Mouse (Mus musculus) stomach, embryonic 16.5 days (tissue): ENCODE results near the gene Bmi1. TPM values are rescaled to one million over a fixed set of nuclear protein-coding genes. Genes with fewer than 3 reads are reported as not detected.

Source experiments
- ATAC-seq: fragments of 200-750 bp; cut with Nextera tagmentation; 2 replicates; pipeline ENCODE4 v1.8.0; 2017; ENCODE audit warnings: moderate number of reproducible peaks, moderate TSS enrichment; ENCODE audit not compliant: insufficient read depth, low FRiP score
- H3K27ac ChIP-seq: fragments of 300-500 bp; sonication (generic); 2 replicates; pipeline ENCODE4 v1.5.1; 2014; ENCODE audit warnings: low read length
- H3K27me3 ChIP-seq: fragments of 300-500 bp; sonication (generic); 2 replicates; pipeline ENCODE4 v1.6.1; 2014; ENCODE audit warnings: low read length, control low read depth, mixed read lengths; ENCODE audit not compliant: control insufficient read depth, insufficient read depth
- H3K36me3 ChIP-seq: fragments of 300-500 bp; sonication (generic); 2 replicates; pipeline ENCODE4 v1.6.1; 2014; ENCODE audit warnings: low read length; ENCODE audit not compliant: control insufficient read depth, insufficient read depth
- H3K4me1 ChIP-seq: fragments of 300-500 bp; sonication (generic); 2 replicates; pipeline ENCODE4 v1.6.1; 2014; ENCODE audit warnings: low read length, control low read depth, mixed read lengths; ENCODE audit not compliant: control insufficient read depth, insufficient read depth
- H3K4me2 ChIP-seq: fragments of 300-500 bp; sonication (generic); 2 replicates; pipeline ENCODE4 v1.6.1; 2014; ENCODE audit warnings: low read depth, low read length, mixed read lengths
- H3K4me3 ChIP-seq: fragments of 300-500 bp; sonication (generic); replicated peaks from 2 replicates; pipeline ENCODE4 v1.5.1; 2014; ENCODE audit warnings: mild to moderate bottlenecking, low read length
- H3K9ac ChIP-seq: fragments of 300-500 bp; sonication (generic); 2 replicates; pipeline ENCODE4 v1.6.1; 2014; ENCODE audit warnings: low read length
- H3K9me3 ChIP-seq: fragments of 300-500 bp; sonication (generic); replicated peaks from 2 replicates; pipeline ENCODE4 v1.6.1; 2016; ENCODE audit warnings: low read length, control low read depth; ENCODE audit not compliant: control insufficient read depth
- WGBS: fragments of 180-500 bp; shearing (Covaris S2); extraction: QIAGEN DNeasy Blood & Tissue Kit; methylation state at CpG from one replicate; pipeline ENCODE4 v1.1.7; 2014; 5-methylcytosine and 5-hydroxymethylcytosine counted together
- polyA plus RNA-seq: library from polyadenylated mRNA; unstranded; fragments of >200 nt; fragmentation: Nextera tagmentation; extraction: Ambion mirVana; gene quantifications from 2 replicates; pipeline ENCODE4 v1.2.1, GENCODE M21; 2015

Gene Bmi1
- 15.6 and 18.1 TPM in 2 replicates for polyA plus RNA-seq

DNA sequence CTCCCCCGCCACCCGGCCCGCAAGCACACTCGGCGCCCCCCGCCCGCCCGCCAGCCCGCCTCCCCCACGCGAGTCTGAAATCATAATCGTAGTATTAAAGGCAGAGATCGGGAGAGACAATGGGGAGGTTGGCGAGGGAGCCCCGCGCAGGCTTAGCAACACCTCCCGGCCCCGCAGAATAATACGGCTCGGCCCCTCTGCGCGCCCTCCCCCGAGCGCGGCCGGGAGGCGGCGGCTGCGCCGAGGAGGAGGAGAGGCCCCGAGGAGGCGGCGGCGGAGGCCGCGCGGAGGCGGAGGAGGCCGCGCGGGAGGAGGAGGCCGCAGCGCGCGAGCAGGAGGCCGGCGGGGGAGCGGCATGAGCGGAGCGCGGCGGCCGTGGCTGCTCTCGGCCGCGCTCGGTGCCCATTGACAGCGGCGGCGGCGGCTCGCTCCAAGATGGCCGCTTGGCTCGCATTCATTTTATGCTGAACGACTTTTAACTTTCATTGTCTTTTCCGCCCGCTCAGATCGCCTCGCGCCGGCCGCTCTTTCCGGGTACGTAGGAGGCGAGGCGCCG is at the start of gene Bmi1:
Gene Bmi1, plus strand, starts transcription at position 83 of the 556 bp plus-strand sequence.
- peak; percentile 73 for ATAC-seq
- Histone ChIP-seq H3K27ac (peak within 1 kb of the TSS; percentile 92), H3K4me1 (peaks cover 25% of the 10 kb centered on the region), H3K27me3 (no peaks in the 10 kb centered on the region), H3K9me3 (no peaks in the 10 kb centered on the region), H3K36me3 (no peaks in the 10 kb centered on the region), H3K4me3 (peak within 1 kb of the TSS; percentile 85), H3K9ac (peak within 1 kb of the TSS; percentile 95), H3K4me2 (peak within 1 kb of the TSS; percentile 86)
- WGBS = under 1% methylated on average over 58 of the region's 77 CpGs

DNA sequence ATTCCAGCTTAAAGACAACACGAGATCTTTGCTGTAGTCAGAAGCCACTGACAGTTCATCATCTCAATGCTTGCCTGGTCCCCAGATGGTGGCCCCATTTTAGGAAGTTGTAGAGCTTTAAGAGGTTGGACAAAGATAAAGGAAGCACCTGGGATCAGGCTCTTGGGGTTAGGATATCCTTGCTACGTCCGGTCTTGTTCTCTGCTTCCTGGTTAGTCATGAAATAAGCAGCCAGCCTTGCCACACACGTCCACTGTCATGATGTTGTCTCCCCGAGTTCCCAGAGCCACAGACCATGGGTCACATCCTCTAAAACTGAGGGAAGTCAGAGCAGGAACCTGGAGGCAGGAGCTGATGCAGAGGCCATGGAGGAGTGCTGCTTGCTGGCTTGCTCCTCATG is 46.3 kb upstream of the Bmi1 start:
- no peak for ATAC-seq
- Histone ChIP-seq H3K4me1 (no peaks in the 10 kb centered on the region), H3K27me3 (no peaks in the 10 kb centered on the region), H3K4me3 (no peak overlapping the region), H3K9ac (no peak overlapping the region), H3K27ac (no peak overlapping the region), H3K9me3 (no peaks in the 10 kb centered on the region; the same call in 1 of the 2 replicates), H3K36me3 (no peaks in the 10 kb centered on the region), H3K4me2 (no peak overlapping the region)
- WGBS = 73% methylated on average over 5 of the region's 5 CpGs

DNA sequence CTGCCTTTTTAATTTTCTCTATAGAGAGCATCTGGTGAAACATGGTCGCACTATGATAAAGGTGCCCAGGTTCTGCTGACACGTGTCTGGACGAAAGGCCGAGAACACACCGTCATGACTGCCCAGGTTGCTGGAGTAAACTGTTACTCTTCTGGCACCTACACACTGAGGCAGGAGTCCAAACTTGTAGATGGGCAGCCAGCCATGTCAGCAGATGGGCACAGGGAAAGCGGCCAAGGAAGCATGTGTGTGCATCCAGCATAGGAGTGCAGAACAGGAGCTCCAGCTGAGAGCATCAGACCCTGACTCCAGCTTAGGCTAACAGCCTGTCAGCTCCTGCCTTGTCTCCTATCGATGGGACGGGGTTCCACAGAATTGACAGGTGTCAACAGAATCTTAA is 41.8 kb upstream of the Bmi1 start:
- Histone ChIP-seq H3K4me3 (no peak overlapping the region), H3K27me3 (no peaks in the 10 kb centered on the region), H3K9me3 (no peaks in the 10 kb centered on the region), H3K4me2 (no peak overlapping the region), H3K27ac (no peak overlapping the region), H3K4me1 (no peaks in the 10 kb centered on the region), H3K9ac (no peak overlapping the region), H3K36me3 (no peaks in the 10 kb centered on the region)
- no peak for ATAC-seq
- 78% methylated on average over 8 of the region's 8 CpGs for WGBS

DNA sequence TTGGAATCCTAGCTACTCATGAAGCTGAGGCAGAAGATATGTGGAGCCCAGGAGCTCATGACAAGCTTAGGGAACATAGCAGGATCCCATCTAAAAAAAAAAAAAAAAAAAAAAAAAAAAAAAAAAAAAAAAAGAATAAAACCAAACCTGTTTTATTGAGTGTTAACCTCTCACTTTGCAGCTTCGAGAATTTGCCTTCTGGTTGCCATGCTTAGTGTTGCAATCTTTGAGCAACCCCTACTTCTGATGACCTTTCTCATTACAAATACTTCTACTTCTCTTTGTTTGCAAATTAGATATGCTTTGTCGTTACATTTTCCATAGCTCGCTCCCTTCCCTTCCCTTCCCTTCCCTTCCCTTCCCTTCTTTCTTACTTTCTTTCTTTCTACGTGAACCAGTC is 28.3 kb upstream of the Bmi1 start:
- ATAC-seq = no peak
- Histone ChIP-seq H3K27me3 (no peaks in the 10 kb centered on the region), H3K27ac (no peak overlapping the region), H3K4me3 (no peak overlapping the region), H3K9me3 (no peaks in the 10 kb centered on the region), H3K4me2 (no peak overlapping the region), H3K9ac (no peak overlapping the region), H3K36me3 (no peaks in the 10 kb centered on the region), H3K4me1 (no peaks in the 10 kb centered on the region)
- WGBS = 77% methylated on average over 4 of the region's 4 CpGs

DNA sequence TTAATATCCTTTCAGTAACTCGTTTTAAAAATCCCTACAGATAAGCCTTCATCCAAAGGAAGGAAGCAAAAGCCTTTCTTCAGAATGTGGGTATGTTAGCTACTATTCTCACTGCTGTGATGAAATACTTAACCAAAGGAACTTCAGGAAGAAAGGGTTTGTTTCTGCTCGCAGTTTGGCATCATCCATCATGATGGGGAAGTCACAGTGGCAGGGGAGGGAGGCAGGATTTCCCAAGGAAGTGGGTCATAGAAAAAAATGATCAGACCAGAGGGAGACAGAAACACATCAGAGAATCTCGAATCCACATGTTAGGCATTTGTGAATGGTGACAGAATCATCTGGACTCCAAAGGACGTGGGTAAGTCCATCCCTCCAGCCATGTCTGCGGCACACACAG is 22.0 kb upstream of the Bmi1 start:
- ATAC-seq = no peak
- no peak overlapping the region for H3K4me2 ChIP-seq
- 55% methylated on average over 5 of the region's 5 CpGs for WGBS

DNA sequence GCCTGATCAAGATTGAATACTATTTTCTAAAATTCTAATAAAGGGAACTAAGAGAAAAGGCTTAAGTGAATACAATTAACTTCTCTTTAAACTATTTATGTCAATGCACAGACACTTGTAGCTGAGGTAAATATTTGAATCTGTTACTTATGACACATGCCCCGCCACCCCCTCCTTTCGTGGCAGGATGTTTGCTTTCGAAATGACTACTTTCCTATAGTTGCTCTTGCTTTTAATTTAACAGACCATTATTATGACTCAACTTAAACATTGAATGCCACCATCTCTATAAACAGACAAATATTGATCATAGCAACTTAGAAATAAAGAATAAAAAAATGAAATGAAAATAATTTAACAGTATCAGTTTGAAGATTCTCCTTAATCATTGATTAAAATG is 12.8 kb upstream of the Bmi1 start:
- ATAC-seq = no peak
- H3K36me3 ChIP-seq = no peaks in the 10 kb centered on the region
- WGBS = 72% methylated on average over 3 of the region's 3 CpGs
- no peaks in the 10 kb centered on the region for H3K27me3 ChIP-seq
- H3K9ac ChIP-seq = no peak overlapping the region
- H3K4me1 ChIP-seq = no peaks in the 10 kb centered on the region
- H3K4me3 ChIP-seq = no peak overlapping the region
- H3K27ac ChIP-seq = no peak overlapping the region
- H3K4me2 ChIP-seq = no peak overlapping the region
- H3K9me3 ChIP-seq = no peaks in the 10 kb centered on the region

More for the DNA sequence above, 22.0 kb upstream of the Bmi1 start:
- Histone ChIP-seq H3K4me1 (no peaks in the 10 kb centered on the region), H3K9ac (no peak overlapping the region), H3K4me3 (no peak overlapping the region), H3K36me3 (no peaks in the 10 kb centered on the region), H3K27ac (no peak overlapping the region), H3K27me3 (no peaks in the 10 kb centered on the region), H3K9me3 (no peaks in the 10 kb centered on the region)

DNA sequence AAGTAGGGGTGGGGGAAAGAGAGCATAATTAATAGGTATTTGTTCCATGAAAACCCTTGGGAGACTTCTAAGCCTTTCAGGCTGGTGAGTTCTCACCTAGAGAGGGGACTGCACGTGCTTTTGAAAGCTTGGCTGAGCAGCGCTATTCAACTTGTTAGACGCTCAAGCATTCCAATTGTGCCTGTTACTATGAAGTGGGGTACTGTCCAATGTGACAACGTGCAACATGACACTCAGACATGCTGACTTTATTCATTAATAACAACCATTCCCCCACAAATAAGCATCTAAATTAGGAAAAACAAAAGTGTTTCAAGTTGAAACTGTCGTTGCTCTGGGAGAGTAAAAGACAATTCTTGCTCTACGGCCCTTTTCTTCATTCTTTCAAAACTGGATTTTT is 5.8 kb upstream of the Bmi1 start:
- Histone ChIP-seq H3K4me1 (peaks cover 9% of the 10 kb centered on the region; the same call in 1 of the 2 replicates), H3K9ac (no peak overlapping the region), H3K4me3 (no peak overlapping the region), H3K27ac (no peak overlapping the region), H3K9me3 (no peaks in the 10 kb centered on the region), H3K27me3 (no peaks in the 10 kb centered on the region), H3K4me2 (no peak overlapping the region), H3K36me3 (no peaks in the 10 kb centered on the region)
- ATAC-seq = no peak
- WGBS = 66% methylated on average over 6 of the region's 6 CpGs

DNA sequence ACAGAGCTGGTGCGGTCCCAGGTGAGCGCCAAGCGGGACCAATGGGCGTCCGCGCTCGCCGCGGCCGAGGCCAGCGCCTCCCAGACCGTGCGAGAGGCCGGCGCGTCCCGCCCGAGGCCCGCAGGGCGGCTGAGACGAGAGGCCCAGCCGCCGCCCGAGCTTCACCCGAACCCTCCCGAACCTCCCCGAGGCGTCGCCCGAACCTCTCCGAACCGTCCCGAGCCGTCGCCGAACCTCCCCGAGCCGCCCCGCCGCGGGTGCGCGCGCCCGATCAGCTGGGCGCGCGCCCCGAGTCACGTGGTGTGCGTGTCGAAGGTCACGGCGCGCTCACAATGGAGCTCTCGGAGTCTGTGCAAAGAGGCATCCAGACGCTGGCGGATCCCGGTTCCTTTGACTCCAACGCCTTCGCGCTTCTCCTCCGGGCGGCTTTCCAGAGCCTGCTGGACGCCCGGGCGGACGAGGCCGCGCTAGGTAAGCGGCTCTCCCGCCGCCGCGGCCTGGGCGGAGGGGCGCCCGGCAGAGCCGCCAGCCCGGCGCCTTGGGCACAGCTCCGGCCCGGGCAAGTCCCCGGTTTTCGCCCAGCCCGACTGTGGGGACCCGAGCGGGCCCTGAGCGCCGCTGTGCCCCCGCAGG is 4.6 kb upstream of the Bmi1 start, which contains the start of gene Commd3:
Gene Commd3, plus strand, starts transcription at position 252 of the 633 bp plus-strand sequence.
- H3K36me3 ChIP-seq = no peaks in the 10 kb centered on the region
- peak within 1 kb of the TSS; percentile 86 for H3K9ac ChIP-seq
- peak; percentile 92 for ATAC-seq
- H3K4me3 ChIP-seq = peak within 1 kb of the TSS; percentile 54
- WGBS = under 1% methylated on average over 91 of the region's 91 CpGs
- H3K4me1 ChIP-seq = peaks cover 9% of the 10 kb centered on the region; the same call in 1 of the 2 replicates
- peak within 1 kb of the TSS; percentile 94 for H3K27ac ChIP-seq
- H3K9me3 ChIP-seq = no peaks in the 10 kb centered on the region
- H3K4me2 ChIP-seq = peak within 1 kb of the TSS; percentile 87
- no peaks in the 10 kb centered on the region for H3K27me3 ChIP-seq

DNA sequence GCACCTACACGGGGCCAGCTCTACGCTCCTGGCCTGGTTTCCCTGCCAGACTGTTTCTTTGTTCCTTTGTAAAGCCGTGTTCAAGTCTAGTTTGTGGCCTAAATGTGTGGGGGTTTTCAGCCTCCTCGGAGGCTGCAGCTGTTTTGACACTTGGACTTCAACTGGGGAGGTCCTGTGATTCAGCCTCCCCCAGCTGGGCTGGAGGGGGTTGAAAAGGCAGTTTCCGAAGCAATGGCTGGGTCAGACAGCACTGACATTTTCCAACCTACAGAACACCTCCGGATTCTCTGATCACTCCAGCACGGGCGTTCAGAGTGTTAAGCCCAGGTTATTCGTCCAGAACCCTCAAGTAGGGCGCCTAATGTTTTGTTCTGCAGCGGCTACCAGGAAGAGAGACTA is 4.1 kb upstream of the Bmi1 start:
- WGBS = under 1% methylated on average over 11 of the region's 11 CpGs
- no peak for ATAC-seq
- peak overlapping the region; percentile 58 for H3K4me2 ChIP-seq
- peak overlapping the region; percentile 94 for H3K27ac ChIP-seq
- H3K36me3 ChIP-seq = no peaks in the 10 kb centered on the region
- H3K4me1 ChIP-seq = peaks cover 9% of the 10 kb centered on the region; the same call in 1 of the 2 replicates
- H3K27me3 ChIP-seq = no peaks in the 10 kb centered on the region
- peak overlapping the region; percentile 86 for H3K9ac ChIP-seq
- H3K4me3 ChIP-seq = peak overlapping the region; percentile 54
- H3K9me3 ChIP-seq = no peaks in the 10 kb centered on the region
